Mouse (Mus musculus) neural tube, embryonic 15.5 days (tissue): ENCODE measurements around the gene Lcor. TPM values are rescaled to one million over a fixed set of nuclear protein-coding genes. Genes with fewer than 3 reads are reported as not detected.

Experiments
- ATAC-seq: fragments of 200-750 bp; cut with Nextera tagmentation; 2 replicates; pipeline ENCODE4 v1.8.0; 2017; ENCODE audit warnings: mild to moderate bottlenecking, moderate TSS enrichment, moderate library complexity; ENCODE audit not compliant: low FRiP score
- H3K27ac ChIP-seq: fragments of 300-500 bp; sonication (generic); replicated peaks from 2 replicates; pipeline ENCODE4 v1.5.1; 2015; ENCODE audit warnings: mild to moderate bottlenecking, inconsistent platforms
- H3K27me3 ChIP-seq: fragments of 300-500 bp; sonication (generic); replicated peaks from 2 replicates; pipeline ENCODE4 v1.6.1; 2015; ENCODE audit warnings: inconsistent platforms
- H3K36me3 ChIP-seq: fragments of 300-500 bp; sonication (generic); 2 replicates; pipeline ENCODE4 v1.6.1; 2015; ENCODE audit warnings: inconsistent platforms
- H3K4me1 ChIP-seq: fragments of 300-500 bp; sonication (generic); 2 replicates; pipeline ENCODE4 v1.6.1; 2015; ENCODE audit warnings: inconsistent platforms
- H3K4me2 ChIP-seq: fragments of 300-500 bp; sonication (generic); 2 replicates; pipeline ENCODE4 v1.6.1; 2015; ENCODE audit warnings: inconsistent platforms, mild to moderate bottlenecking, moderate library complexity
- H3K4me3 ChIP-seq: fragments of 300-500 bp; sonication (generic); replicated peaks from 2 replicates; pipeline ENCODE4 v1.5.1; 2015; ENCODE audit warnings: mild to moderate bottlenecking, inconsistent platforms
- H3K9ac ChIP-seq: fragments of 300-500 bp; sonication (generic); replicated peaks from 2 replicates; pipeline ENCODE4 v1.6.1; 2015; ENCODE audit warnings: mild to moderate bottlenecking, inconsistent platforms
- H3K9me3 ChIP-seq: fragments of 300-500 bp; sonication (generic); replicated peaks from 2 replicates; pipeline ENCODE4 v1.6.1; 2016; ENCODE audit warnings: inconsistent platforms
- WGBS: fragments of 180-500 bp; shearing (Covaris S2); methylation state at CpG from one replicate; pipeline ENCODE4 v1.1.7; 2015; ENCODE audit warnings: mixed read lengths; 5-methylcytosine and 5-hydroxymethylcytosine counted together
- polyA plus RNA-seq: library from polyadenylated mRNA; unstranded; fragments of >200 nt; fragmentation: Nextera tagmentation; extraction: Ambion mirVana; gene quantifications from 2 replicates; pipeline ENCODE4 v1.2.1, GENCODE M21; 2015

Gene Lcor
- 12.4 and 13.8 TPM in 2 replicates for polyA plus RNA-seq

DNA sequence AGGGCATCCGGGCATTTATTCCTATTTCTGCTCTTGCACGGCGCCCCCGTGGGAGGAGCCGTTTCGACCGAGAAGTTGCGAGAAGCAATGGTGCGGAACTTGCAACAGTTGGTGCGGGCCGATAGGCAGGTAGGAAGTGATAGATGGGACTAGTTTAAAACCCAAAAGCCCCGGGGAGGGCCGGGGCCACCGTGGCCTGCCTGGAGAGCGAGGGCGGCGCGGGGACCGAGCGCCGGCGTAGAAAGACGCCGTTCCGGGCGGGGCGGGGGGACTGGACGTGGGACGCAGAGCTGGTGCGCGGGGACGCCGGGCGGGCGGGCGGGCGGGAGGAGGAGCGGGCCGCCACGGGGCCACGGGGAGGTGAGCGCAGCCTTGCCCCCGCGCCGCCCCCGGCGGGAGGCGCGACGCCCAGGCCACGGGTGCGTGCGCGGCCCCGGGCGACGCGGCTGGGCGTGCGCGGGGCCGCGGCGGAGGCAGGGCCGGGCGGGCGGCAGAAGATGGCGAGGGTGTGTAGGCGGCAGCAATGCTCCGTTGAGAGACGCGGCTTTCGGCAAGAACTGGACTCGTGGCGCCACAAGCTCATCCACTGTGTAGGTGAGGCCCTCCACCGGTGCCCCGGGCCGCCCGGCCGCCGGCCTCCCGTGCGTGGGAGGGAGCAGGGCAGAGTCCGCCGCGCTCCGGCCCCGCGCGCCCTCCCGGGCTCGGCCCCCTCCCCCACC, at the start of gene Lcor:
Gene Lcor (plus strand): TSS at position 448 of the 719 bp plus-strand sequence.
- Histone ChIP-seq H3K4me2 (peak within 1 kb of the TSS; percentile 78), H3K9ac (peak within 1 kb of the TSS; percentile 89), H3K4me3 (peak within 1 kb of the TSS; percentile 90), H3K27ac (peak within 1 kb of the TSS; percentile 99), H3K36me3 (no peaks in the 10 kb centered on the region), H3K27me3 (no peaks in the 10 kb centered on the region), H3K9me3 (no peaks in the 10 kb centered on the region), H3K4me1 (peaks cover 37% of the 10 kb centered on the region)
- peak; percentile 92 for ATAC-seq
- WGBS: under 1% methylated on average over 70 of the region's 92 CpGs

DNA sequence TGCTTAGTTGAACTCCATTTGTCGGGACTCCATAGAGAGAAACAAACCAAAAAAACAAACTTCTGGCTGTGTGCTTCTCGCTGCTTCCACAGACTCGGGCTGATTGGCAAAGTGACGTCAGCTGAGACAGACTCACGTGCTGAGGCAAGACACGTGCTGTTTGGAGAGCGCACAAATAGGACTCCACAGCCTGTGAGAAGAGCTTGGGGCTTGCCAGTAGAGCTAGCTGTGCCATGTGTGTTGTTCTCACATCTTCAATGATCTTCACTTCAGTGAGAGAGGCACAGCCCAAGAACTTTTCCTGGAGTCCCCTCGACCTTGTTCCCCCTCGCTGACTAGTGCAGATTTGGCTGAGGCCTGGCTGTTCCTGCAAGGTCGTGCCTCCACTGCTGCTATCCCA, 47.1 kb upstream of the Lcor start:
- no peaks in the 10 kb centered on the region for H3K36me3 ChIP-seq
- H3K27ac ChIP-seq: no peak overlapping the region
- H3K9me3 ChIP-seq: no peaks in the 10 kb centered on the region
- no peaks in the 10 kb centered on the region for H3K27me3 ChIP-seq
- WGBS: 89% methylated on average over 10 of the region's 10 CpGs
- no peak for ATAC-seq
- no peak overlapping the region for H3K4me2 ChIP-seq
- no peak overlapping the region for H3K4me3 ChIP-seq
- no peaks in the 10 kb centered on the region for H3K4me1 ChIP-seq
- H3K9ac ChIP-seq: no peak overlapping the region

DNA sequence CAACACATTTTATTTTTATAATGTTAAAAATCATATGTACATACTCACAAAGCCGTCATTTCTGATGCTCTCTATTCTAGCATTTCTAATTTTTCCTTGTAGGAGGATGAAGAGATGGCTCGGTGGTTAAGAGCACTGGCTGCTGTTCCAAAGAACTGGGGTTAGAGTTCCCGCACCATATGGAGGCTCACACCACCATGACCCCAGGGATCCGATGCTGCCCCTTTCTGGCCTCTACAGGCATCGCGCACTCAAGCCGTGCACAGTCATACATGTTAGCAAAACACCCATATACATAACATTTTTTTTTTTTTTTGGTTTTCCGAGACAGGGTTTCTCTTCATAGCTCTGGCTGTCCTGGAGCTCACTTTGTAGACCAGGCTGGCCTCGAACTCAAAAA, 46.0 kb upstream of the Lcor start:
- 96% methylated on average over 9 of the region's 9 CpGs for WGBS
- Histone ChIP-seq H3K4me2 (no peak overlapping the region), H3K4me3 (no peak overlapping the region), H3K4me1 (no peaks in the 10 kb centered on the region), H3K9ac (no peak overlapping the region), H3K27me3 (peaks cover 4% of the 10 kb centered on the region), H3K9me3 (no peaks in the 10 kb centered on the region), H3K27ac (no peak overlapping the region), H3K36me3 (no peaks in the 10 kb centered on the region)
- no peak for ATAC-seq

- Histone ChIP-seq H3K4me1 (peaks cover 7% of the 10 kb centered on the region), H3K36me3 (no peaks in the 10 kb centered on the region), H3K27ac (no peak overlapping the region), H3K27me3 (peaks cover 5% of the 10 kb centered on the region), H3K9ac (no peak overlapping the region), H3K4me3 (no peak overlapping the region), H3K9me3 (no peaks in the 10 kb centered on the region), H3K4me2 (no peak overlapping the region)
- 91% methylated on average over 6 of the region's 6 CpGs for WGBS
- no peak for ATAC-seq
Measured at GRCm38 (mm10) chr19:41438953-41439352, 43.5 kb upstream of the Lcor start.

- Histone ChIP-seq H3K9ac (no peak overlapping the region), H3K9me3 (no peaks in the 10 kb centered on the region), H3K27me3 (peaks cover 5% of the 10 kb centered on the region), H3K4me3 (no peak overlapping the region), H3K36me3 (no peaks in the 10 kb centered on the region), H3K4me2 (0 out of 2 replicates have a peak overlapping the region, but pooled peaks have one; percentile 59), H3K4me1 (peaks cover 7% of the 10 kb centered on the region), H3K27ac (no peak overlapping the region)
- ATAC-seq: no peak
- WGBS: 14% methylated on average over 3 of the region's 3 CpGs
Measured at GRCm38 (mm10) chr19:41441446-41441845, 41.0 kb upstream of the Lcor start.

DNA sequence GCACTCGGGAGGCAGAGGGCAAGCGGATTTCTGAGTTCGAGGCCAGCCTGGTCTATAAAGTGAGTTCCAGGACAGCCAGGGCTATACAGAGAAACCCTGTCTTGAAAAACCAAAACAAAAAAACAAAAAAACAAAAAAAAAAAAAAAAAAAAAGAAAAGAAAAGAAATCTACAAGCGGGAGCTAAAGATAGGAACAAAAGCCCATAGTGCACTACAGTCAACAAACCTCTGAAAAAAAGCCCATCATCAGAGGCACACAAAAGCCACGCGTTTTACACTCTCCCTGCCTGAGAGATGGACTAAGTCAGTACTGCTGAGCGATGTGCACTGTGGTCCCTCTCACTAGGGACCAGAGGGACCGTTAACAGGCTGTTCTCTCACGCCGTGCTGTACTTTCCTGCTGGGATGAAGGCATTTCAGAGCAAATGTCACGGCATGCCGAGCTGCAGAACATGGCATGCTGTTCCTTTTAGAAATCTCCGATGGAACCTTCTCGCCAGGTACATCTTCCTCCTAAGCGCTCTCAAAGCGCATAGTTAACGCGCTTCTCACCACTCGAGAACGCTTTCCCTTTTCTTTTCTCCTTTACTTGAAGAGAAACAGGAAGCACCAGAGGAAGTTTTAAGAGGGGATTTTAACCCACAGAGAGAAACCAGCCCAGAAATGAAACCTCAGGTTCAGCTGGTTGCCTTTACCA, 40.4 kb upstream of the Lcor start:
- Histone ChIP-seq H3K27ac (no peak overlapping the region), H3K4me2 (peak overlapping the region; percentile 59), H3K4me1 (peaks cover 7% of the 10 kb centered on the region), H3K4me3 (peak overlapping the region; percentile 32), H3K27me3 (peaks cover 5% of the 10 kb centered on the region), H3K9ac (0 out of 2 replicates have a peak overlapping the region, but pooled peaks have one; percentile 20), H3K9me3 (no peaks in the 10 kb centered on the region), H3K36me3 (no peaks in the 10 kb centered on the region)
- ATAC-seq: no peak
- 18% methylated on average over 20 of the region's 20 CpGs for WGBS

DNA sequence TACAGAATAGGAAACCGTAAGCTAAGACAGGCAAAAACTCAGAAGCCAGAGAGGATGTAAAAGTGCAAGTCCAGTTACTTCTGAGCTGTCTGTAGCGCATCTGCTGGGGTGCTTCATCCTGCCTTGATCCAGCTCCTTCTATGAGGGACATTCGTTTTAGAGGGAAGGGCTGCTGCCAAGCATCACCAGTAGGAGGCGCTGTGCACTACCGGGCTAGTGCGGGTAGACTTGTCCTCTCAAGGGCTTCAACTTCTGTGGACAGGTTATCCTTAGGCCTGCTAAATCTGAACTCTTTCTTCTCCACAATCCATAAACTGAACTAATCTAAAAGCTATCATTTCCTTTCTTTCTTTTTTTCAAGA, 39.8 kb upstream of the Lcor start:
- no peak for ATAC-seq
- Histone ChIP-seq H3K27me3 (peaks cover 5% of the 10 kb centered on the region), H3K4me2 (peak overlapping the region; percentile 59), H3K4me3 (peak overlapping the region; percentile 32), H3K9me3 (no peaks in the 10 kb centered on the region), H3K4me1 (peaks cover 7% of the 10 kb centered on the region), H3K9ac (no peak overlapping the region), H3K36me3 (no peaks in the 10 kb centered on the region), H3K27ac (no peak overlapping the region)
- WGBS: 25% methylated on average over 6 of the region's 6 CpGs

- H3K4me3 ChIP-seq: no peak overlapping the region
- WGBS: 76% methylated on average over 8 of the region's 8 CpGs
- H3K4me2 ChIP-seq: no peak overlapping the region
- no peaks in the 10 kb centered on the region for H3K36me3 ChIP-seq
- no peak overlapping the region for H3K27ac ChIP-seq
- ATAC-seq: no peak
- H3K9ac ChIP-seq: no peak overlapping the region
- H3K9me3 ChIP-seq: no peaks in the 10 kb centered on the region
- peaks cover 7% of the 10 kb centered on the region for H3K4me1 ChIP-seq
- peaks cover 5% of the 10 kb centered on the region for H3K27me3 ChIP-seq
Measured at GRCm38 (mm10) chr19:41444491-41444890, 37.9 kb upstream of the Lcor start.

DNA sequence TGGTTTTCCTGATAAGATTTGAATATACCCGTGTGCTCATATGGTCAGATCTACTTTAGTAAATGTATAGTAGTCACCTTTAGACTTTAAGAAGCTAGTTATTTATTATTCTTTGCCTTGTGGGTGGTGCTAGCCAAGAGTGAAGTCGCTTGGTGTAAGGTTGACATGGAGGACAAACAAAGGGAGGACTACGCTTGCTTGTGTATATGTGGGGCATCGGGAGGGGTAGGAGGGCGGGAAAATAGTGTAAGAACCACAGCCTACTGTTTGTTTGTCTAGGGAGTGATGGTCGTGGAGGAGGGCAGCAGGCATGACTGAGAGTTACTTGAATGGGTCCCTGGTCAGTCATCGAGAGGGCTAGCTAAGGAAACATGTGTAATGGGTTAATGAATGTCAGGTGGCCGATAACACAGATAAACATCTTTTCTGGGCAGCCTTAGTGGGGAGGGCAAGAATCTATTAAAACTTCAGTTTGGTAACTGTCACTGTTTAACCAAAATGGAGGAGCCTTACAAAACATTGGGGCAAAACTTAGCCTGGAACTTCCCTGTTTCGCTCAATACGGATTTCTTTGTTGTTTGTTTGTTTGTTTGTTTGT, 37.3 kb upstream of the Lcor start:
- WGBS: 73% methylated on average over 10 of the region's 10 CpGs

DNA sequence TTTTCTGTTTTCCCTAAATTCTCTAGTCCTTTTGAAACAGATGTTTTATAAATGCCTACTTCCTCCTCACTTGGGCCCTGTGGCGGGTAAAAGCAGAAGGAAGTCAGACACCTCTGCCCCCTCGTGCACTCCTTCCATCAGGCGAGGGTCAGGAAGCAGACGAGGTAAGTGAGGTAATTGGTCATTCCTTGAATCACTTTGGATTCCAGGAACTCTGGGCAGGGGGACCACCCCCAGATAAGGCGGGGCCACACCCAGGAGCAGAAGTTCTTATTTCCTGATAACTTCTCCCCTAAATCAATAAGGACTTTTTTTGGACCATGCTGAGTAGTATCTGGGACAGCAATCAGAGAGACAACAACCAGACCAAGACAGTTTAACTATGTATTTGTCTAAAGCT, 36.7 kb upstream of the Lcor start:
- WGBS: 75% methylated on average over 5 of the region's 5 CpGs
- Histone ChIP-seq H3K4me2 (no peak overlapping the region), H3K27ac (no peak overlapping the region), H3K4me1 (peaks cover 7% of the 10 kb centered on the region), H3K36me3 (no peaks in the 10 kb centered on the region), H3K27me3 (peaks cover 5% of the 10 kb centered on the region), H3K9ac (no peak overlapping the region), H3K4me3 (no peak overlapping the region), H3K9me3 (no peaks in the 10 kb centered on the region)
- ATAC-seq: no peak

More for the DNA sequence above, 37.3 kb upstream of the Lcor start:
- Histone ChIP-seq H3K4me3 (no peak overlapping the region), H3K27ac (no peak overlapping the region), H3K9me3 (no peaks in the 10 kb centered on the region), H3K36me3 (no peaks in the 10 kb centered on the region), H3K4me1 (peaks cover 7% of the 10 kb centered on the region), H3K4me2 (no peak overlapping the region), H3K27me3 (peaks cover 5% of the 10 kb centered on the region), H3K9ac (no peak overlapping the region)
- ATAC-seq: no peak

DNA sequence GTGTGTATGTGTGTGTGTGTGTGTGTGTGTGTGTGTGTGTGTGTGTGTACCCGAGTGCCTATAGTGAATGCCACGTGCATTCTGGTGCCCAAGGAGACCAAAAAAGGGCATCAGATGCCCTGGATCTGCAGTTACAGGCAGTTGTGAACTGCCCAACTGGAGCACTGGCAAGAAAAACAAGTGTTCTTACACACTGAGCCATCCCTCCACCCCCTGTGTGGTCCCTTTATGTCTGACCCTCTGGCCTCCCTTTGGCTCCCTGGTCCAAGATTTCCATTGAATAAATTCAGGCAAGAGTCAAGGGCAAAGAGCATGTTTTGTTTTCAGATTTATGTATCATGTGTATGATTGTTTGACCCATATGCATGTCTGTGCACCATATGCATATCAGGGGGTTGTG, 35.3 kb upstream of the Lcor start:
- 95% methylated on average over 2 of the region's 2 CpGs for WGBS

GRCm38 (mm10) chr19:41447760-41448159, 34.7 kb upstream of the Lcor start:
- no peak overlapping the region for H3K9ac ChIP-seq
- H3K4me2 ChIP-seq: no peak overlapping the region
- ATAC-seq: no peak
- WGBS: 88% methylated on average over 2 of the region's 2 CpGs
- H3K4me1 ChIP-seq: no peaks in the 10 kb centered on the region
- no peaks in the 10 kb centered on the region for H3K27me3 ChIP-seq
- H3K4me3 ChIP-seq: no peak overlapping the region
- no peaks in the 10 kb centered on the region for H3K9me3 ChIP-seq
- no peaks in the 10 kb centered on the region for H3K36me3 ChIP-seq
- no peak overlapping the region for H3K27ac ChIP-seq

More for the DNA sequence above, 35.3 kb upstream of the Lcor start:
- Histone ChIP-seq H3K4me3 (no peak overlapping the region), H3K4me1 (peaks cover 4% of the 10 kb centered on the region), H3K9ac (no peak overlapping the region), H3K36me3 (no peaks in the 10 kb centered on the region), H3K9me3 (no peaks in the 10 kb centered on the region), H3K27ac (no peak overlapping the region), H3K4me2 (no peak overlapping the region), H3K27me3 (no peaks in the 10 kb centered on the region; the same call in 1 of the 2 replicates)
- ATAC-seq: no peak
